Mouse (Mus musculus): ENCODE data around the gene Timm29. TPM values are rescaled to one million over a fixed set of nuclear protein-coding genes. Genes with fewer than 3 reads are reported as not detected.
A peak's percentile ranks its signal among the peaks of the same experiment; 100 is the strongest.

Gene Timm29
- polyA plus RNA-seq, 1 experiment: 43.5 TPM

DNA sequence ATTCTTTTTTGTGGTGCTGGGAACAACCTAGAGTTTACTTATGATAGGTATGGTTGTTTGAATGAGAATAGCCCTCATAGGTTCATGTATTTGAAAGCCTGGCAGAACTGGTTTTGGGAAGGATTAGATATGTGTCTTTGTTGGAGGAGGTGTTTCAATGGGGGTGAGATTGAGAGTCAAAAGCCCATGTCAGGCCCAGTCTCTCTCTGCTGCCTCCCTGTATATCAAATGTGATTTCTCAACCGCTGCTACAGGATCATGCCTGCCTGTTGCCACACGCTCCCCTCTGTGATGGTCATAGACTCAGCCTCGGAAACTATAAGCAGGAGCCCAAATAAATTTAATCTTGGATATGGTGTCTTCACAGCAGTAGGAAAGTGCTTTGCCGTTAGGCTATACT lies 27.7 kb downstream of the Timm29 start:
- Histone ChIP-seq H3K4me1 (replicated peaks; ENCODE audit: control insufficient read depth, insufficient read depth, low read length) (peaks cover 20% of the 10 kb centered on the region), H3K27me3 (ENCODE audit: control insufficient read depth, insufficient read depth, low read length) (no peaks in the 10 kb centered on the region), H3K36me3 (ENCODE audit: control insufficient read depth, insufficient read depth, low read length) (no peaks in the 10 kb centered on the region), H3K4me3 (ENCODE audit: control insufficient read depth, insufficient read depth, low read length) (no peak overlapping the region), H3K27ac (ENCODE audit: control insufficient read depth, insufficient read depth, low read length) (no peak overlapping the region)
- whole genome bisulfite sequencing: 86% methylated on average over 4 of the region's 4 CpGs
- TF ChIP-seq CTCF (IDR thresholded peaks at IDR 0.05; ENCODE audit: borderline replicate concordance, control insufficient read depth, extremely low read depth, insufficient read depth, low read length, poor library complexity) (no peak), POLR2A (IDR thresholded peaks at IDR 0.05; ENCODE audit: control insufficient read depth, extremely low read depth, insufficient read depth, low read length, poor library complexity) (no peak)
- DNase-seq: no peak

DNA sequence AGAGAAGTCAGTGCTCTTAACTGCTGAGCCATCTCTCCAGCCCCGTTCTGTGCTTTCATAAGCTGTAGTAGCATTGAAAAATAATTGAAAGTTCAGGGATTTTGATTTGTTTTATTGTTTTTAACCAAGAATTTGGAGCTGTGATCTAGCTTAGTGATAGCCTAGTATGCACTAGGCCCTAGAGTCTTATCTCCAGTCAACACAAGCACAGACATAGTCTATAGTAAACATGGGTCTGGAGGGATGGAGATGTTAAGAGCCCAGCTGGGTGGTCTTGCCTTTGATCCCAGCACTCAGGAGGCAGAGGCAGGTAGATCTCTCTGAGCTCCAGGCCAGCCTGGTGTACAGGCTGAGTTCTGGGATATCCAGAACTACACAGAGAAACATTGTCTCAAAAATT lies 30.2 kb downstream of the Timm29 start:
- no peaks in the 10 kb centered on the region for H3K27me3 ChIP-seq (ENCODE audit: control insufficient read depth, insufficient read depth, low read length)
- no peak for DNase-seq
- TF ChIP-seq CTCF (IDR thresholded peaks at IDR 0.05; ENCODE audit: borderline replicate concordance, control insufficient read depth, extremely low read depth, insufficient read depth, low read length, poor library complexity) (no peak), POLR2A (IDR thresholded peaks at IDR 0.05; ENCODE audit: control insufficient read depth, extremely low read depth, insufficient read depth, low read length, poor library complexity) (no peak)
- no peak overlapping the region for H3K4me3 ChIP-seq (ENCODE audit: control insufficient read depth, insufficient read depth, low read length)
- WGBS: 93% methylated on average over 1 of the region's 1 CpGs
- peaks cover 29% of the 10 kb centered on the region for H3K4me1 ChIP-seq (replicated peaks; ENCODE audit: control insufficient read depth, insufficient read depth, low read length)
- H3K36me3 ChIP-seq (ENCODE audit: control insufficient read depth, insufficient read depth, low read length): no peaks in the 10 kb centered on the region
- H3K27ac ChIP-seq (ENCODE audit: control insufficient read depth, insufficient read depth, low read length): no peak overlapping the region

DNA sequence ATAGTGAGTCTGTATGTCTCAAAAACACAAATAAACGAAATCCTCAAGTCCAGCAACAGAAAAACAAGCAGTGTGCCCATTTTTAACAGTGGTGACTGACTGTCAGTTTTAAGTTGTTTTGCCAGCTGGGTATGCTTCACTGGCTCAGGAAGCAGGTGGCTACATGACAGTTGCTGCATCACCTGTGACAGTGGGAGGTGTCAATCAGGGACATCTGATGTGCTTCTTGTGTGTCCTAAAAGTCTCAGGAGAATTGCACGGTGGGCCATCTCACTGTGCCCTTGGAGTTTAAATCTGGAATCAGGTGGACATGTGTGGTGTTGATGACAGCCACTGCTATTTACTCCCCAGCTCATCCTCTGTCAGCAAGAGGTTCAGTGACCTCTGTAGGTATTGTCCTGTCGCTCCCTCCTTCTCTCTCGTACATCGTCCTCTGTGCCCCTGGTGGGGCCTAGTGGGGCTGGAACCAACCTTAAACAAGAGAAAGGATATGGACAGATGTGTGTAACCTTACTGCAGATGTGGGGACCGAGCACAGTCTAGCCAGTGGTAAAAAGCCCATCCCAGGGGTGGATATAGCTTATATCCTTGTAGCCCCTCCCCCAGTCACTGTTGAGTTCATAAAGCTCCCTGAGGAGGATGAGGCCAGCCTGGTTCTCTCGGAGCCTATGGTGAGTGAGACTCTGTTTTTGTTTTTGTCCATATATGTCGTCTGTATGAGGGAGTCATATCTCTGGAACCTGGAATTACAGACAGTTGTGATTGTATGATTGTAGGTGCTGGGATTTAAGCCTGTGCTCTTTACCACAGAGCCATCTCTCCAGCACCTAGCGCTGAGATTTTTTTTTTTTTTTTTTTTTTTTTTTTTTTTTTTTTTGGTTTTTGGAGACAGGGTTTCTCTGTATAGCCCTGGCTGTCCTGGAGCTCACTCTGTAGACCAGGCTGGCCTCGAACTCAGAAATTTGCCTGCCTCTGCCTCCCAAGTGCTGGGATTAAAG lies 33.1 kb downstream of the Timm29 start:
- H3K27me3 ChIP-seq (ENCODE audit: control insufficient read depth, insufficient read depth, low read length): no peaks in the 10 kb centered on the region
- no peaks in the 10 kb centered on the region for H3K36me3 ChIP-seq (ENCODE audit: control insufficient read depth, insufficient read depth, low read length)
- peak; percentile 67 for DNase-seq
- H3K4me1 ChIP-seq (replicated peaks; ENCODE audit: control insufficient read depth, insufficient read depth, low read length): peaks cover 23% of the 10 kb centered on the region
- peak overlapping the region; percentile 29 for H3K4me3 ChIP-seq (ENCODE audit: control insufficient read depth, insufficient read depth, low read length)
- 41% methylated on average over 10 of the region's 10 CpGs for whole genome bisulfite sequencing
- peak overlapping the region; percentile 100 for H3K27ac ChIP-seq (ENCODE audit: control insufficient read depth, insufficient read depth, low read length)
- no peak for TF ChIP-seq POLR2A (IDR thresholded peaks at IDR 0.05; ENCODE audit: control insufficient read depth, extremely low read depth, insufficient read depth, low read length, poor library complexity)
- no peak for TF ChIP-seq CTCF (IDR thresholded peaks at IDR 0.05; ENCODE audit: borderline replicate concordance, control insufficient read depth, extremely low read depth, insufficient read depth, low read length, poor library complexity)

DNA sequence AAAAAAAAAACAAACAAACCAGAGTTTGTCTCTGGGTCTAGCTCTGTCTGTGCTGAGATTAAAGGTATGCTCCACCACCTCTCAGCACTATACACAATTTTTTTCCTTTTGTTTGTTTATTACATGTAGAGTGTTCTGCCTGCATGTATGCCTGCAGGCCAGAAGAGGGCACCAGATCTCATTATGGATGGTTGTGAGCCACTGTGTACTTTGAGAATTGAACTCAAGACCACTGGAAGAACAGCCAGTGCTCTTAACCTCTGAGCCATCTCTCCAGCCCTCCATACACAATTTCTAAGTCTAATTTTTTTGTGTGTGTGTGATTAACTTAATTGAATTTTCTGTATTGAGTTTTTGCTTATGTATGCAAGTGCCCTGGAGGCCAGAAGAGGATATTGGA lies 34.0 kb downstream of the Timm29 start:
- peak; percentile 36 for DNase-seq
- H3K27ac ChIP-seq (ENCODE audit: control insufficient read depth, insufficient read depth, low read length): peak overlapping the region; percentile 100; the same call in 1 of the 2 replicates
- no peaks in the 10 kb centered on the region for H3K27me3 ChIP-seq (ENCODE audit: control insufficient read depth, insufficient read depth, low read length)
- H3K4me1 ChIP-seq (replicated peaks; ENCODE audit: control insufficient read depth, insufficient read depth, low read length): peaks cover 21% of the 10 kb centered on the region
- H3K36me3 ChIP-seq (ENCODE audit: control insufficient read depth, insufficient read depth, low read length): 0 out of 2 replicates have a peak, but pooled peaks cover 3% of the 10 kb centered on the region
- TF ChIP-seq CTCF (IDR thresholded peaks at IDR 0.05; ENCODE audit: borderline replicate concordance, control insufficient read depth, extremely low read depth, insufficient read depth, low read length, poor library complexity) (no peak), POLR2A (IDR thresholded peaks at IDR 0.05; ENCODE audit: control insufficient read depth, extremely low read depth, insufficient read depth, low read length, poor library complexity) (no peak)
- H3K4me3 ChIP-seq (ENCODE audit: control insufficient read depth, insufficient read depth, low read length): no peak overlapping the region

DNA sequence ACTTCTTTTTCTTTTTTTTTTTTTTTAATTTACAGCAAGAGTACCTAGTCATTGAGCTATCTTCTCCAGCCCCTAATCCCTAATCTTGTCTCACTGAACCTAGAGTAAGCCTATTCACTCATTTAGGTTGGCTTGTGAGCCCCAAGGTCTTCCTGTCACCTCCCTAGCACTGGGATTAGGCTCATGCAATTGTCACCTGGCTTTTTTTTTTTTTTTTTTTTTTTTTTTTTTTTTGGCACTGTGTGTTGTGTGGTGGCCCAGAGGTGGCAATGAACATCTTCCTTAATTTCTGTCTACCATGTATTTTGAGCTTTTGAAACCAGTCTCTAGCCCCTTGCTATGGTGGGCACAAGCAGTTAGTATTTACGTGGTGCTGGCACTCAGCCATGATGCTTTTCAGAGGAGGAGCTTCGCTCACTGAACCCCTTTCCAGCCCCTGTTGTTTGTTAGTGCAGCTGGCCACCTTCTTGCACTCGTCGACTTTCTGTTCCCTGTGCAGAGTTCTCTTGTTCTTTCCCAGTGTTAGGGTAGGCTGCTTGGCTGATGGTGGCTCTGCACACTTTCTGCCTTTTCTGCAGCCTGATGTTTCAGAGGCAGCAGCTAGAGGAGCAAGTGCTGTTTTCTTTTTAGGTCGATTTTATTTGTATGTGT lies 34.7 kb downstream of the Timm29 start:
- H3K4me3 ChIP-seq (ENCODE audit: control insufficient read depth, insufficient read depth, low read length): no peak overlapping the region
- TF ChIP-seq POLR2A (IDR thresholded peaks at IDR 0.05; ENCODE audit: control insufficient read depth, extremely low read depth, insufficient read depth, low read length, poor library complexity): 0 out of 2 replicates have a peak, but pooled peaks have one; percentile 26
- no peak for TF ChIP-seq CTCF (IDR thresholded peaks at IDR 0.05; ENCODE audit: borderline replicate concordance, control insufficient read depth, extremely low read depth, insufficient read depth, low read length, poor library complexity)
- H3K4me1 ChIP-seq (replicated peaks; ENCODE audit: control insufficient read depth, insufficient read depth, low read length): peaks cover 21% of the 10 kb centered on the region
- H3K36me3 ChIP-seq (ENCODE audit: control insufficient read depth, insufficient read depth, low read length): 0 out of 2 replicates have a peak, but pooled peaks cover 3% of the 10 kb centered on the region
- no peaks in the 10 kb centered on the region for H3K27me3 ChIP-seq (ENCODE audit: control insufficient read depth, insufficient read depth, low read length)
- peak; percentile 35 for DNase-seq
- peak overlapping the region; percentile 95 for H3K27ac ChIP-seq (ENCODE audit: control insufficient read depth, insufficient read depth, low read length)
- 27% methylated on average over 5 of the region's 5 CpGs for WGBS

DNA sequence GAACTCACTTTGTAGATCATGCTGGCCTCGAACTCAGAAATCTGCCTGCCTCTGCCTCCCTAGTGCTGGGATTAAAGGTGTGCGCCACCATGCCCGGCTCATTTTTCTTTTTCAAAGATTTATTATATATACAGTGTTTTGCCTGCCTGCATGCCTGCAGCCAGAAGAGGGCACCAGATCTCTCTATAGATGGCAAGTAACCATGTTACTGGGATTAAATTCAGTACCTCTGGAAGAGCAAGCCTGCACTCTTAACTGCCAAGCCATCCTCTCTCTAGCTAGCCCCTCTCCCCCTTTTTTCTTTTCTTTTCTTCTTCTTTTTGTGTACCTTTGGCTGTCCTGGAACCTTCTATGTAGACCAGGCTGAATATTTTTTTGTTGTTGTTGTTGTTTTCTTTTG lies 38.2 kb downstream of the Timm29 start:
- peaks cover 9% of the 10 kb centered on the region for H3K4me1 ChIP-seq (replicated peaks; ENCODE audit: control insufficient read depth, insufficient read depth, low read length)
- whole genome bisulfite sequencing: 67% methylated on average over 3 of the region's 3 CpGs
- no peak overlapping the region for H3K4me3 ChIP-seq (ENCODE audit: control insufficient read depth, insufficient read depth, low read length)
- DNase-seq: peak; percentile 67
- TF ChIP-seq POLR2A (IDR thresholded peaks at IDR 0.05; ENCODE audit: control insufficient read depth, extremely low read depth, insufficient read depth, low read length, poor library complexity): no peak
- no peak for TF ChIP-seq CTCF (IDR thresholded peaks at IDR 0.05; ENCODE audit: borderline replicate concordance, control insufficient read depth, extremely low read depth, insufficient read depth, low read length, poor library complexity)
- peaks cover 30% of the 10 kb centered on the region for H3K36me3 ChIP-seq (ENCODE audit: control insufficient read depth, insufficient read depth, low read length)
- H3K27ac ChIP-seq (ENCODE audit: control insufficient read depth, insufficient read depth, low read length): no peak overlapping the region
- H3K27me3 ChIP-seq (ENCODE audit: control insufficient read depth, insufficient read depth, low read length): no peaks in the 10 kb centered on the region
